Mouse (Mus musculus) heart, embryonic 11.5 days (tissue): ENCODE data around the gene Slc41a2. TPM values are rescaled to one million over a fixed set of nuclear protein-coding genes. Genes with fewer than 3 reads are reported as not detected.

ENCODE experiments used
- ATAC-seq: fragments of 200-750 bp; cut with Nextera tagmentation; replicated peaks from 2 replicates; pipeline ENCODE4 v1.8.0; 2017; ENCODE audit warnings: moderate library complexity; ENCODE audit not compliant: insufficient number of reproducible peaks, low FRiP score, low TSS enrichment
- H3K27ac ChIP-seq: fragments of 300-500 bp; sonication (generic); 2 replicates; pipeline ENCODE4 v1.5.1; 2014; ENCODE audit warnings: mild to moderate bottlenecking, low read depth, low read length
- H3K27me3 ChIP-seq: fragments of 300-500 bp; sonication (generic); 2 replicates; pipeline ENCODE4 v1.6.1; 2014; ENCODE audit warnings: mild to moderate bottlenecking, low read length, mixed read lengths; ENCODE audit not compliant: control insufficient read depth, insufficient read depth
- H3K36me3 ChIP-seq: fragments of 300-500 bp; sonication (generic); 2 replicates; pipeline ENCODE4 v1.6.1; 2014; ENCODE audit warnings: mild to moderate bottlenecking, low read length, moderate library complexity, mixed read lengths; ENCODE audit not compliant: control insufficient read depth, insufficient read depth
- H3K4me1 ChIP-seq: fragments of 300-500 bp; sonication (generic); 2 replicates; pipeline ENCODE4 v1.6.1; 2014; ENCODE audit warnings: low read length; ENCODE audit not compliant: control insufficient read depth, insufficient read depth
- H3K4me2 ChIP-seq: fragments of 300-500 bp; sonication (generic); 2 replicates; pipeline ENCODE4 v1.6.1; 2014; ENCODE audit warnings: mild to moderate bottlenecking, moderate library complexity
- H3K4me3 ChIP-seq: fragments of 300-500 bp; sonication (generic); 2 replicates; pipeline ENCODE4 v1.5.1; 2014; ENCODE audit warnings: low read depth, low read length
- H3K9ac ChIP-seq: fragments of 300-500 bp; sonication (generic); 2 replicates; pipeline ENCODE4 v1.6.1; 2014; ENCODE audit warnings: mild to moderate bottlenecking, low read depth, low read length, moderate library complexity
- H3K9me3 ChIP-seq: fragments of 300-500 bp; sonication (generic); replicated peaks from 2 replicates; pipeline ENCODE4 v1.6.1; 2016; ENCODE audit warnings: low read length; ENCODE audit not compliant: control insufficient read depth
- WGBS: fragments of 180-500 bp; shearing (Covaris S2); extraction: QIAGEN DNeasy Blood & Tissue Kit; methylation state at CpG from one replicate; pipeline ENCODE4 v1.1.7; 2014; ENCODE audit not compliant: insufficient replicate concordance; 5-methylcytosine and 5-hydroxymethylcytosine counted together
- polyA plus RNA-seq: library from polyadenylated mRNA; unstranded; fragments of >200 nt; fragmentation: Nextera tagmentation; extraction: Ambion mirVana; gene quantifications from 2 replicates; pipeline ENCODE4 v1.2.1, GENCODE M21; 2014

Gene Slc41a2
- polyA plus RNA-seq, 1 experiment from 2014 or later: 0.33 TPM

DNA sequence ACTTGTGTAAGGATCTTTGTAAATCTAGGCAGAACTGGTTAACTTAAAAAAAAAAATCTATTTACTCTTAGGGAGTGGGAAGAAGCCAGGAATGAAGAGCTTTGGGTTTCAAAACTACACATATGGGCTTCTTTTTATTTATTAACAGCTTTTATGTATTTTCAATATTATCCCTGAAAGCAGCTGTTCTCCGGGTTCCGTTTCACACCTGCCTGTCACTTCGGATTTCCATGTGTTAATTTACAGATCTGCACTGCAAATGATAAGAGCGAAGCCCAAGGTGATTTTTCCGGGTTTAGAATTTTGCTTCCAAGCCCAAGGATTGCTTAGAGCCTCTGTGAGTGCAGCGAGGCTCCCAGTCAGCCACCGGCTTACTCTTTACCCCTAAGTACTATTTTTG lies 129.2 kb downstream of the Slc41a2 start:
- ATAC-seq: no peak
- Histone ChIP-seq H3K4me2 (no peak overlapping the region), H3K9ac (no peak overlapping the region), H3K9me3 (0 out of 2 replicates have a peak, but pooled peaks cover 2% of the 10 kb centered on the region), H3K27ac (no peak overlapping the region), H3K4me1 (0 out of 2 replicates have a peak, but pooled peaks cover 3% of the 10 kb centered on the region), H3K27me3 (no peaks in the 10 kb centered on the region), H3K4me3 (no peak overlapping the region), H3K36me3 (no peaks in the 10 kb centered on the region)
- WGBS: 74% methylated on average over 7 of the region's 7 CpGs

DNA sequence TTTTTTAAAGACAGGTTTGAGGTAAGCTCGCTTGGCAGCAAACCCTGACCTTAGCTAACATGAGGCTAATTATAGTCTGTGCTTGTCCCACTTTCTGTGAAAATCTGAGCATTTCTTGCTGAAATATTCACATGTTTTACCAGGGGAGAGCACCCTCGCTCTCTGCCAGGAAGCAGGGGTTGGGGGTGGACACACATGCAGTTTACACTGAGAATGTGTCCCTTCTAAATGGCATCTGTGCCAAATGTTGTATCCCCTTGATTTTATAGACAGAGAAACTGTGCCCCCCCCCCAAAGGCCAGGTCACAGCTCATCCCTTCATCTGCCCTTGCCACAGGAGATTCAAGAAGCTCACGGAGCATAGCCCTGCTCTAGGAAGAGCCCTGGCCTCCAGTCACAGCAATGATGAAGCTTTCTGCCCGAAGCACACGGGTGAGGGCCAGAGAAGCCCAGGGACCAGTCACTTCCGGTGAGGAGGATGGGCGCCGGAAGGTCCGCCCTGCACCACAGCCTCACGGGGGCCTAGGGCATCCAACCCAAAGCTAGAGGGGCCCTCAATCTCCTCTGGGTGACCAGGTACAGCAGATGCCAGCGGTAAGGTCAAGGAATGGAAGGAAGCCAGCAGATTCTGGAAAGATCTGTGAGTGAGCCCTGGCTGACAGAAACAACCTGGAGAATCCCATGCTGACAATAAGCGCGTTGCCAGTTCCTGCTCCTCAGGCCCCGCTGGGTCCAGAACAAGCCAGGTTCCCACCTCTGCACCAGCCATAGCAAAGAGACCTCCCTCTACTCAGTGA lies 134.6 kb downstream of the Slc41a2 start:
- WGBS: 76% methylated on average over 14 of the region's 14 CpGs
- H3K4me3 ChIP-seq: no peak overlapping the region
- H3K27me3 ChIP-seq: no peaks in the 10 kb centered on the region
- ATAC-seq: no peak
- H3K27ac ChIP-seq: no peak overlapping the region
- no peaks in the 10 kb centered on the region for H3K36me3 ChIP-seq
- no peaks in the 10 kb centered on the region for H3K9me3 ChIP-seq
- no peak overlapping the region for H3K4me2 ChIP-seq
- H3K9ac ChIP-seq: no peak overlapping the region
- H3K4me1 ChIP-seq: 0 out of 2 replicates have a peak, but pooled peaks cover 3% of the 10 kb centered on the region

DNA sequence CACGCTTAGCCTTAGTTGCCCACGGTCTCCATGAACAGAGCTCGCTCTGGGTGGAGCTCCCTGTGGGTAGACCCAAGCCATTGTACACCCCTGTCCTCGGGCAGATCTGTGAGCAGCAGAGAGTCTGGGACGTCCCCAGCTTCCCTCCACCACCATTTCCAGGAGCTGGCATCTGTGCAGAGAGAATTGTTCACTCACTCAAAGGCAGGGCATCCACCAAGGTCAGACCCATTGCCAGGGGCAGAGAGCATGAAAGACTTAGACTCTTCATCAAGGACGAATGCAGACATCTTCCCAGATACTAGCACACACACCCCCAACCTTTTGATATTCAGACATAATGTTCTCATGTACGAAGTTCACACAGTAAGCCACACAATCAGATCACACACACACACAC lies 136.2 kb downstream of the Slc41a2 start:
- H3K27me3 ChIP-seq: no peaks in the 10 kb centered on the region
- no peak overlapping the region for H3K4me3 ChIP-seq
- H3K27ac ChIP-seq: no peak overlapping the region
- H3K9me3 ChIP-seq: no peaks in the 10 kb centered on the region
- H3K36me3 ChIP-seq: no peaks in the 10 kb centered on the region
- 81% methylated on average over 7 of the region's 7 CpGs for WGBS
- H3K4me1 ChIP-seq: 0 out of 2 replicates have a peak, but pooled peaks cover 3% of the 10 kb centered on the region
- no peak overlapping the region for H3K9ac ChIP-seq
- no peak overlapping the region for H3K4me2 ChIP-seq
- no peak for ATAC-seq

DNA sequence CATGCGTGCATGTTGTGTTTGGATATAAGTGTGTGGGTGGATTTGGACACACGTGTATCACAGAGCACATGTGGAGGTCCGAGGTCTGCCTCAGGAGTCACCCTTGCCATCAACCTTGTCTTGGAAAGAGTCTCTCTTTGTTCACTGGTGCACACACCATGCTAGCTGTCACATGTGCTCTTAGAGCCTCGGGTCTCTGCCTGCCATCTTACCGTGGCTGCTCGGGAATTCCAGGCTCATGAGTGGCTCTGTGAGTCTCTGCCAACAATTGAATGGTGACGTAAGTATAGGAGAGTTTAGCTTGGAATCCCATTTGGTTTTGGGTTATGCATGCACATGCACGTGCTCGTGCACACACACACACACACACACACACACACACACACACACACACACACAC lies 138.4 kb downstream of the Slc41a2 start:
- Histone ChIP-seq H3K27ac (no peak overlapping the region), H3K36me3 (no peaks in the 10 kb centered on the region), H3K4me3 (no peak overlapping the region), H3K27me3 (no peaks in the 10 kb centered on the region), H3K9me3 (no peaks in the 10 kb centered on the region), H3K9ac (no peak overlapping the region), H3K4me1 (0 out of 2 replicates have a peak, but pooled peaks cover 3% of the 10 kb centered on the region), H3K4me2 (no peak overlapping the region)
- 78% methylated on average over 9 of the region's 9 CpGs for WGBS
- ATAC-seq: no peak

DNA sequence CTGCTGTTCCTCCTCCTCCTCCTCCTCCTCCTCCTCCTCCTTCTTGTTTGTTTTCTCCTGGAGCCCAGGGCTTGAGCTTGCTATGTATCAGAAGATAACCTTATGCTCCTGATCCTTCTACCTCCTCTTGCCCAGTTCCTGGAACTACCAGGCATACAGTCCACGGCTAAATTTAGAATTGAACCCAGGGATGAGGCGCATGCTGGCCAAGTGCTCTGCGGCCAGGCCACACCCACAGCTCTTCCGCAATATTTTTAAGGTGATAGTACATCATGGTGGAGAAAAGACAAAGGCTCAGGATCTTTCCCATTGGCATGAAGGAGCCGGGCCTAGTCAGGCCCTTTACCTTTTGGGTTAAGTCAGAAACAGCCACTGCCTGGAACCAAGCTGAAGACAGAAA lies 139.0 kb downstream of the Slc41a2 start:
- H3K27ac ChIP-seq: no peak overlapping the region

DNA sequence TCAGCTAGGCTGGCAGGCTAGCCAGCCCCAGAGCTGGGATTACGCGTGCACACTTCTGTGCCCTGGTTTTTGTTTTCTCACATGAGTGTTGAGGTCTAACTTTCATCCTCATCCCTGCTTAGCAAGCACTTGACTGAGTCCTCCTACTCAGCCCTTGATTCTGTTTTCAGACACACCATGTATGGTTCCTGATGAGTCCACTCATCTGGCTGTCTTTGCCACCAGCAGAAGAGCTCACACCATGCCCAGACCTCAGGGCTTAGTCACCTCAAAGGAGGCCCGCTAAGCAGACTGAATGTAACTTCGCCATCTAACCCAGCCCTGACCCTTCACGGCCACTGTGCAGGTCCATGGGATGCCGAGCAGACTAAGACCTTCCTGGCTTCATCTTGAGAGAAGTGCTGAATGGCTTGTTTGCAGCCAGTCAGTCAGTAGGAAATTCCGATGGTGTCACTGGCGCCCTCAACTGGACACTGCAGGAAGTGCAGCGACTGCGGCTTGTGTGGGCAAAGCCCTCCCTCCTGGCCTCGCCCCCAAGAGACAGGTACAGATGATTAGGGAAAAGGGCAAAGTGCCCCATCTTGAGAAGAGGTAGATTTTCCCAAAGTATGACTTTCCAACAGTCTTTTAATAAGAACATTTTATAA lies 139.9 kb downstream of the Slc41a2 start:
- H3K4me3 ChIP-seq: no peak overlapping the region
- WGBS: 49% methylated on average over 11 of the region's 11 CpGs
- H3K36me3 ChIP-seq: no peaks in the 10 kb centered on the region
- H3K9ac ChIP-seq: no peak overlapping the region
- H3K27me3 ChIP-seq: no peaks in the 10 kb centered on the region
- no peak overlapping the region for H3K4me2 ChIP-seq
- H3K27ac ChIP-seq: no peak overlapping the region; the same call in 1 of the 2 replicates
- no peaks in the 10 kb centered on the region for H3K9me3 ChIP-seq
- ATAC-seq: no peak
- 0 out of 2 replicates have a peak, but pooled peaks cover 3% of the 10 kb centered on the region for H3K4me1 ChIP-seq

More for the DNA sequence above, 139.0 kb downstream of the Slc41a2 start:
- no peak overlapping the region for H3K9ac ChIP-seq
- H3K9me3 ChIP-seq: no peaks in the 10 kb centered on the region
- H3K4me2 ChIP-seq: no peak overlapping the region
- no peaks in the 10 kb centered on the region for H3K27me3 ChIP-seq
- 38% methylated on average over 5 of the region's 5 CpGs for WGBS
- H3K36me3 ChIP-seq: no peaks in the 10 kb centered on the region
- ATAC-seq: no peak
- 0 out of 2 replicates have a peak, but pooled peaks cover 3% of the 10 kb centered on the region for H3K4me1 ChIP-seq
- no peak overlapping the region for H3K4me3 ChIP-seq

DNA sequence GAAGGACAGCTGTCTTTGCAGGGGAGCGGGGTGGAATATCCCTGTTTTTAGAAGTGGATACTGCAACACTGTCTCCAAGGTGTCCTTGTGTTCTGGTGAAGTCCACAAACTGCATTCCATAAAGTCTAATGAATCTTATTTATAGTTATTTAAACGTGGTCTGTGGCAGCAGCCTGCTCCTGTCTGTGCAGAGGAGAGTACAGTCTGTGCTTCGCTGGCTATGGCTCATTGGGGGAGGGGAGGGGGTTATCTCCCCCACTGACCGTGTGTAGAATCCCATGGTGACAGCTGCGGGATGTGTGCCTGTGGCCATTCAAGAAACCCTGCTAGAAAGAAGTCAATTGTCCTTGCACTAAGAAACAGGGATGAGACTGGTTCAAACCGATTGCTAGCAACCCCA lies 145.7 kb downstream of the Slc41a2 start:
- Histone ChIP-seq H3K4me3 (no peak overlapping the region), H3K4me1 (peaks cover 3% of the 10 kb centered on the region; the same call in 1 of the 2 replicates), H3K27me3 (no peaks in the 10 kb centered on the region), H3K4me2 (no peak overlapping the region), H3K9ac (no peak overlapping the region), H3K9me3 (no peaks in the 10 kb centered on the region), H3K36me3 (no peaks in the 10 kb centered on the region), H3K27ac (no peak overlapping the region)
- WGBS: 49% methylated on average over 6 of the region's 6 CpGs
- ATAC-seq: no peak

DNA sequence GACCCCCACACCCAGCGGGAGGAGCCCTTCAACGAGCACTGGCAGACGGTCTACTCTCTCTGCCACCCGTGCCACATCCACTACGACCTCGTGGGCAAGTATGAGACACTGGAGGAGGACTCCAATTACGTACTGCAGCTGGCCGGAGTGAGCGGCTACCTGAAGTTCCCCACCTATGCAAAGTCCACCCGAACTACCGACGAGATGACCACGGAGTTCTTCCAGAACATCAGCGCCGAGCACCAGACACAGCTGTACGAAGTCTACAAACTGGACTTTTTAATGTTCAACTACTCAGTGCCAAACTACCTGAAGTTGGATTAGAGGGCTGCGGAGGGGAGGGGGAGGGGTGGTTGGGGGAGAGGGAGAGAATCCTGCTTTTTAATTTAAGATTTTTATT lies 146.2 kb downstream of the Slc41a2 start:
- Histone ChIP-seq H3K4me1 (peaks cover 5% of the 10 kb centered on the region; the same call in 1 of the 2 replicates), H3K27me3 (no peaks in the 10 kb centered on the region), H3K4me3 (no peak overlapping the region), H3K36me3 (no peaks in the 10 kb centered on the region), H3K27ac (no peak overlapping the region), H3K9ac (no peak overlapping the region), H3K9me3 (no peaks in the 10 kb centered on the region), H3K4me2 (no peak overlapping the region)
- 93% methylated on average over 17 of the region's 17 CpGs for WGBS
- no peak for ATAC-seq
